In genomic region chr5:53320331-53320730, GRCm38 (mm10) we compare ENCODE assay signal across 17 mouse cellular contexts. TPM values are rescaled to one million over a fixed set of nuclear protein-coding genes. Genes with fewer than 3 reads are reported as not detected.
A peak's percentile ranks its signal among the peaks of the same experiment; 100 is the strongest.
DNase-seq lines count a peak whose midpoint lies in the region; ATAC-seq and TF ChIP-seq lines count a peak whose summit lies in the region.
"Had no signal": no experiment of that assay in that cellular context is flagged by ENCODE, and none has a peak within 500 bp of the region (broad histone marks: within the 10 kb centered on the region; RNA-seq: fewer than 3 reads in every experiment).

No protein-coding gene starts in this region.

- no peak for TF ChIP-seq CTCF in forebrain, postnatal 0 days (IDR thresholded peaks at IDR 0.05; ENCODE audit: low read depth)
- TF ChIP-seq CTCF in stomach, postnatal 0 days (IDR thresholded peaks at IDR 0.05; ENCODE audit: low read depth) = no peak
- no peak for TF ChIP-seq CTCF in lung, adult 2 months (IDR thresholded peaks at IDR 0.05; ENCODE audit: insufficient read depth, low read length)

- no peaks in the 10 kb centered on the region for H3K27me3 ChIP-seq in forebrain, embryonic 14.5 days (replicated peaks; ENCODE audit: control insufficient read depth, insufficient read depth, low read length)
- no peaks in the 10 kb centered on the region for H3K27me3 ChIP-seq in forebrain, postnatal 0 days (ENCODE audit: insufficient read depth, low read length)
- H3K27me3 ChIP-seq in stomach, embryonic 15.5 days (replicated peaks) = no peaks in the 10 kb centered on the region
- no peaks in the 10 kb centered on the region for H3K27me3 ChIP-seq in stomach, postnatal 0 days (ENCODE audit: control insufficient read depth, insufficient read depth, low read length)
- H3K27me3 ChIP-seq in limb, embryonic 14.5 days (ENCODE audit: control insufficient read depth, insufficient read depth, low read length) = no peaks in the 10 kb centered on the region
- H3K27me3 ChIP-seq: liver, embryonic 15.5 days had no signal

- no peaks in the 10 kb centered on the region for H3K36me3 ChIP-seq in forebrain, embryonic 14.5 days (ENCODE audit: control insufficient read depth, insufficient read depth, low read length)
- H3K36me3 ChIP-seq in forebrain, postnatal 0 days (ENCODE audit: insufficient read depth) = no peaks in the 10 kb centered on the region
- H3K36me3 ChIP-seq in stomach, embryonic 15.5 days = no peaks in the 10 kb centered on the region
- no peaks in the 10 kb centered on the region for H3K36me3 ChIP-seq in stomach, postnatal 0 days (ENCODE audit: control insufficient read depth, insufficient read depth, low read length)
- H3K36me3 ChIP-seq in limb, embryonic 14.5 days (ENCODE audit: control insufficient read depth, insufficient read depth, low read length) = no peaks in the 10 kb centered on the region
- H3K36me3 ChIP-seq: heart, embryonic 15.5 days; liver, embryonic 15.5 days had no signal

- peak; percentile 22 for ATAC-seq in forebrain, embryonic 14.5 days
- no peak; the same call in 1 of the 2 replicates for ATAC-seq in forebrain, postnatal 0 days
- ATAC-seq in stomach, embryonic 15.5 days (ENCODE audit: insufficient read depth, low FRiP score, low read depth) = no peak
- no peak for ATAC-seq in stomach, postnatal 0 days (ENCODE audit: low FRiP score, low TSS enrichment)
- ATAC-seq in limb, embryonic 14.5 days (ENCODE audit: low FRiP score, low read depth) = peak; percentile 79
- no peak for ATAC-seq in granulocyte monocyte progenitor cell, adult 5-6 weeks (replicated peaks; ENCODE audit: poor library complexity, severe bottlenecking)

- DNase-seq in forebrain, embryonic 14.5 days (ENCODE audit: low spot score) = no peak
- no peak for DNase-seq in forebrain, postnatal 0 days
- DNase-seq in stomach, postnatal 0 days (ENCODE audit: low spot score) = no peak
- DNase-seq in limb, embryonic 14.5 days (ENCODE audit: low spot score) = peak; percentile 31
- no peak for DNase-seq in lung, adult 2 months
- DNase-seq: adrenal gland, adult 2 months; cerebellum, postnatal 10 days; heart, adult 2 months; kidney, adult 9 months; lung, postnatal 14 days; right cerebral cortex, adult 18-20 months; spleen, adult 18-20 months; thymus, postnatal 25 days had no signal

- H3K4me2 ChIP-seq in forebrain, embryonic 14.5 days (ENCODE audit: low read length) = no peak overlapping the region
- no peak overlapping the region for H3K4me2 ChIP-seq in forebrain, postnatal 0 days (ENCODE audit: low read depth)
- no peak overlapping the region for H3K4me2 ChIP-seq in stomach, embryonic 15.5 days
- H3K4me2 ChIP-seq in stomach, postnatal 0 days (replicated peaks; ENCODE audit: low read depth) = no peak overlapping the region
- H3K4me2 ChIP-seq in limb, embryonic 14.5 days (replicated peaks; ENCODE audit: low read depth, low read length, severe bottlenecking) = no peak overlapping the region
- H3K4me2 ChIP-seq: heart, embryonic 15.5 days; liver, embryonic 15.5 days had no signal

- TF ChIP-seq POLR2A in limb, embryonic 14.5 days (IDR thresholded peaks at IDR 0.05; ENCODE audit: borderline replicate concordance, extremely low read depth, insufficient read depth, insufficient read length) = no peak
- no peak for TF ChIP-seq POLR2A in lung, adult 2 months (IDR thresholded peaks at IDR 0.05; ENCODE audit: borderline replicate concordance, extremely low read depth, low read depth, low read length)

- H3K9ac ChIP-seq in forebrain, embryonic 14.5 days (ENCODE audit: low read length) = no peak overlapping the region
- no peak overlapping the region for H3K9ac ChIP-seq in forebrain, postnatal 0 days
- H3K9ac ChIP-seq in stomach, embryonic 15.5 days = no peak overlapping the region
- no peak overlapping the region for H3K9ac ChIP-seq in stomach, postnatal 0 days (ENCODE audit: low read length)
- no peak overlapping the region for H3K9ac ChIP-seq in limb, embryonic 14.5 days (ENCODE audit: low read depth, low read length, severe bottlenecking)
- H3K9ac ChIP-seq: heart, embryonic 15.5 days; liver, embryonic 15.5 days had no signal

- no peak overlapping the region for H3K27ac ChIP-seq in forebrain, embryonic 14.5 days (ENCODE audit: low read depth, low read length)
- no peak overlapping the region for H3K27ac ChIP-seq in forebrain, postnatal 0 days (ENCODE audit: low read depth, low read length)
- 0 out of 2 replicates have a peak overlapping the region, but pooled peaks have one; percentile 8 for H3K27ac ChIP-seq in stomach, embryonic 15.5 days
- H3K27ac ChIP-seq in stomach, postnatal 0 days (replicated peaks) = no peak overlapping the region
- H3K27ac ChIP-seq in limb, embryonic 14.5 days (replicated peaks; ENCODE audit: low read depth, low read length) = no peak overlapping the region
- H3K27ac ChIP-seq: heart, adult 2 months; heart, embryonic 15.5 days; liver, embryonic 15.5 days had no signal

- H3K4me3 ChIP-seq in forebrain, embryonic 14.5 days (ENCODE audit: low read depth, low read length) = no peak overlapping the region
- H3K4me3 ChIP-seq in forebrain, postnatal 0 days (ENCODE audit: low read depth, low read length) = no peak overlapping the region
- H3K4me3 ChIP-seq in stomach, embryonic 15.5 days (replicated peaks) = no peak overlapping the region
- H3K4me3 ChIP-seq in stomach, postnatal 0 days (ENCODE audit: low read depth, low read length) = no peak overlapping the region
- no peak overlapping the region for H3K4me3 ChIP-seq in limb, embryonic 14.5 days (replicated peaks; ENCODE audit: low read length)
- H3K4me3 ChIP-seq in lung, adult 2 months (replicated peaks; ENCODE audit: extremely low read depth, low read depth, low read length) = no peak overlapping the region
- H3K4me3 ChIP-seq: heart, adult 2 months; heart, embryonic 15.5 days; liver, embryonic 15.5 days had no signal

- TF ChIP-seq EP300 in stomach, postnatal 0 days (optimal IDR thresholded peaks at IDR 0.05) = no peak

- WGBS in forebrain, embryonic 14.5 days = 37% methylated on average over 3 of the region's 3 CpGs
- WGBS in forebrain, postnatal 0 days = 34% methylated on average over 3 of the region's 3 CpGs
- 44% methylated on average over 3 of the region's 3 CpGs for WGBS in stomach, embryonic 15.5 days
- WGBS in stomach, postnatal 0 days = 38% methylated on average over 3 of the region's 3 CpGs
- 16% methylated on average over 3 of the region's 3 CpGs for WGBS in limb, embryonic 14.5 days
- WGBS in lung, adult 2 months = 71% methylated on average over 3 of the region's 3 CpGs

- peaks cover 1% of the 10 kb centered on the region for H3K4me1 ChIP-seq in forebrain, embryonic 14.5 days (ENCODE audit: control insufficient read depth, insufficient read depth, low read length)
- H3K4me1 ChIP-seq in forebrain, postnatal 0 days (ENCODE audit: insufficient read depth) = no peaks in the 10 kb centered on the region
- peaks cover 3% of the 10 kb centered on the region; the same call in 1 of the 2 replicates for H3K4me1 ChIP-seq in stomach, embryonic 15.5 days
- H3K4me1 ChIP-seq in stomach, postnatal 0 days (replicated peaks; ENCODE audit: control insufficient read depth, insufficient read depth) = no peaks in the 10 kb centered on the region
- H3K4me1 ChIP-seq in limb, embryonic 14.5 days (ENCODE audit: control insufficient read depth, insufficient read depth, low read length) = peaks cover 14% of the 10 kb centered on the region
- no peaks in the 10 kb centered on the region for H3K4me1 ChIP-seq in lung, adult 2 months (ENCODE audit: control insufficient read depth, insufficient read depth, low read length)
- H3K4me1 ChIP-seq: liver, embryonic 15.5 days had no signal

- no peaks in the 10 kb centered on the region for H3K9me3 ChIP-seq in forebrain, embryonic 14.5 days (replicated peaks; ENCODE audit: control insufficient read depth, low read length)
- no peaks in the 10 kb centered on the region for H3K9me3 ChIP-seq in forebrain, postnatal 0 days (ENCODE audit: low read length)
- H3K9me3 ChIP-seq in stomach, embryonic 15.5 days = no peaks in the 10 kb centered on the region
- H3K9me3 ChIP-seq in stomach, postnatal 0 days (ENCODE audit: control insufficient read depth, low read length) = no peaks in the 10 kb centered on the region
- no peaks in the 10 kb centered on the region for H3K9me3 ChIP-seq in limb, embryonic 14.5 days (ENCODE audit: control insufficient read depth, low read length)
- H3K9me3 ChIP-seq: heart, embryonic 15.5 days; liver, embryonic 15.5 days had no signal

RNA-seq across cellular contexts. Expression of gene Smim20, which starts 53.4 kb away (rescaled TPM):
- 68.1 and 95.4 TPM in 2 replicates for polyA plus RNA-seq in forebrain, embryonic 14.5 days (2014; fragmentation: Nextera tagmentation; extraction: Ambion mirVana)
- 45.0 and 53.1 TPM in 2 replicates for total RNA-seq in forebrain, postnatal 0 days (2014; rRNA removed)
- 75.2 and 82.4 TPM in 2 replicates for polyA plus RNA-seq in forebrain, postnatal 0 days (2015; fragmentation: Nextera tagmentation; extraction: Ambion mirVana)
- polyA plus RNA-seq in stomach, embryonic 15.5 days (2015; fragmentation: Nextera tagmentation; extraction: Ambion mirVana) = 85.6 and 89.8 TPM in 2 replicates
- 80.2 and 82.9 TPM in 2 replicates for polyA plus RNA-seq in stomach, postnatal 0 days (2015; fragmentation: Nextera tagmentation; extraction: Ambion mirVana)
- 47.4 and 48.1 TPM in 2 replicates for polyA plus RNA-seq in limb, embryonic 14.5 days (2012; rRNA removed)
- 100 and 112 TPM in 2 replicates for polyA plus RNA-seq in limb, embryonic 14.5 days (2014; fragmentation: Nextera tagmentation; extraction: Ambion mirVana)
- 51.4 and 54.4 TPM in 2 replicates for total RNA-seq in granulocyte monocyte progenitor cell, adult 5-6 weeks (2014; fragmentation: Nextera tagmentation)
- 48.3 and 57.0 TPM in 2 replicates for total RNA-seq in granulocyte monocyte progenitor cell, adult 5-6 weeks (2017)
- 27.9 and 49.9 TPM in 2 replicates for polyA plus RNA-seq in lung, adult 2 months (2012; rRNA removed)

Comparison
In these comparisons a context has a peak if more than half of its experiments do, and no peak if none do; other contexts are left out.
1. ATAC-seq: peak in forebrain, embryonic 14.5 days (single experiment) and limb, embryonic 14.5 days (single experiment); none in forebrain, postnatal 0 days (single experiment), stomach, embryonic 15.5 days (single experiment), stomach, postnatal 0 days (single experiment) and granulocyte monocyte progenitor cell, adult 5-6 weeks (single experiment).